Mouse (Mus musculus) testis, postnatal 14 days (tissue): ENCODE results near the gene Mt2.

ENCODE experiments used
- DNase-seq: peaks from one replicate; pipeline ENCODE4 v3.0.0; 2021; ENCODE audit warnings: low spot score

The Mt2 gene

GRCm38 (mm10) chr8:94199202-94199869, 26.9 kb downstream of the Mt2 start:
- peak; percentile 55 for DNase-seq

- DNase-seq = no peak
Measured at GRCm38 (mm10) chr8:94204043-94204442, 31.6 kb downstream of the Mt2 start.

- DNase-seq = peak; percentile 72
Measured at GRCm38 (mm10) chr8:94205736-94206135, 33.3 kb downstream of the Mt2 start.

GRCm38 (mm10) chr8:94206256-94206655, 33.8 kb downstream of the Mt2 start:
- no peak for DNase-seq

- DNase-seq = no peak
Measured at GRCm38 (mm10) chr8:94207491-94207890, 35.0 kb downstream of the Mt2 start.

- no peak for DNase-seq
Measured at GRCm38 (mm10) chr8:94209639-94210038, 37.2 kb downstream of the Mt2 start.

GRCm38 (mm10) chr8:94210225-94210624, 37.8 kb downstream of the Mt2 start:
- DNase-seq = no peak

GRCm38 (mm10) chr8:94213819-94214218, 41.4 kb downstream of the Mt2 start:
- no peak for DNase-seq

GRCm38 (mm10) chr8:94214252-94215173, 42.0 kb downstream of the Mt2 start, which contains the start of gene Nup93:
Nup93 (plus strand) TSS chr8:94214564.
- DNase-seq = peak; percentile 99
